Comparison of ENCODE assay signal across 10 mouse cellular contexts in genomic region chr9:61468368-61468848, GRCm38 (mm10).
DNase-seq lines count a peak whose midpoint lies in the region; ATAC-seq lines count a peak whose summit lies in the region.
"Had no signal": no experiment of that assay in that cellular context is flagged by ENCODE, and none has a peak within 500 bp of the region (broad histone marks: within the 10 kb centered on the region; RNA-seq: fewer than 3 reads in every experiment).

No protein-coding gene starts in this region.

- ATAC-seq in hindbrain, embryonic 15.5 days (ENCODE audit: low FRiP score, low read depth), result peak; percentile 88
- peak; percentile 87 for ATAC-seq in midbrain, embryonic 14.5 days (ENCODE audit: low FRiP score, low TSS enrichment)

- 14% methylated on average over 6 of the region's 6 CpGs for WGBS in hindbrain, embryonic 15.5 days
- WGBS in midbrain, embryonic 14.5 days, result 17% methylated on average over 6 of the region's 6 CpGs

- no peak overlapping the region for H3K4me3 ChIP-seq in hindbrain, embryonic 15.5 days
- H3K4me3 ChIP-seq in midbrain, embryonic 14.5 days (replicated peaks; ENCODE audit: low read depth, low read length), result no peak overlapping the region
- H3K4me3 ChIP-seq: left cerebral cortex, adult 2 months had no signal

- H3K9me3 ChIP-seq in hindbrain, embryonic 15.5 days, result peaks cover 5% of the 10 kb centered on the region; the same call in 1 of the 2 replicates
- no peaks in the 10 kb centered on the region; the same call in 1 of the 2 replicates for H3K9me3 ChIP-seq in midbrain, embryonic 14.5 days (ENCODE audit: control insufficient read depth, low read length)

- H3K27ac ChIP-seq in hindbrain, embryonic 15.5 days (replicated peaks), result peak overlapping the region; percentile 71
- H3K27ac ChIP-seq in midbrain, embryonic 14.5 days (replicated peaks; ENCODE audit: low read depth, low read length), result peak overlapping the region; percentile 75
- H3K27ac ChIP-seq: left cerebral cortex, adult 2 months had no signal

- no peak overlapping the region for H3K4me2 ChIP-seq in hindbrain, embryonic 15.5 days
- H3K4me2 ChIP-seq in midbrain, embryonic 14.5 days (ENCODE audit: low read length), result no peak overlapping the region

- peaks cover 17% of the 10 kb centered on the region for H3K4me1 ChIP-seq in hindbrain, embryonic 15.5 days (replicated peaks)
- peaks cover 24% of the 10 kb centered on the region for H3K4me1 ChIP-seq in midbrain, embryonic 14.5 days (ENCODE audit: control insufficient read depth, insufficient read depth, low read length)

- no peaks in the 10 kb centered on the region for H3K36me3 ChIP-seq in hindbrain, embryonic 15.5 days
- H3K36me3 ChIP-seq in midbrain, embryonic 14.5 days (ENCODE audit: control insufficient read depth, insufficient read depth, low read length), result no peaks in the 10 kb centered on the region

- 0 out of 2 replicates have a peak, but pooled peaks cover 2% of the 10 kb centered on the region for H3K27me3 ChIP-seq in hindbrain, embryonic 15.5 days
- H3K27me3 ChIP-seq in midbrain, embryonic 14.5 days (ENCODE audit: control insufficient read depth, insufficient read depth, low read length), result no peaks in the 10 kb centered on the region

- DNase-seq in ES-CJ7 (ENCODE audit: low read depth, low spot score) (peak; percentile 30), adipocyte (ENCODE audit: low spot score) (no peak)
- DNase-seq in embryo, embryonic 10 days (ENCODE audit: low spot score), result peak; percentile 78
- DNase-seq in midbrain, embryonic 14.5 days, result peak; percentile 79
- no peak for DNase-seq in urinary bladder, adult 18-20 months (ENCODE audit: low spot score in 2 of 2)
- DNase-seq in spleen, adult 12 weeks (ENCODE audit: low spot score), result no peak
- DNase-seq: cerebellum, adult 8-10 months; heart, adult 11 months had no signal

- no peak overlapping the region for H3K9ac ChIP-seq in hindbrain, embryonic 15.5 days
- no peak overlapping the region for H3K9ac ChIP-seq in midbrain, embryonic 14.5 days (replicated peaks; ENCODE audit: low read length)

Comparison
In these comparisons a context has a peak if more than half of its experiments do, and no peak if none do; other contexts are left out.
1. DNase-seq: peak in ES-CJ7 (single experiment), embryo, embryonic 10 days (single experiment) and midbrain, embryonic 14.5 days (single experiment); none in adipocyte (single experiment), urinary bladder, adult 18-20 months (0 of 2) and spleen, adult 12 weeks (single experiment).